Mouse (Mus musculus) hindbrain, embryonic 12.5 days (tissue): Measurements from ENCODE around the gene Gjb4. TPM values are rescaled to one million over a fixed set of nuclear protein-coding genes. Genes with fewer than 3 reads are reported as not detected.

Experiments used
- ATAC-seq: fragments of 200-750 bp; cut with Nextera tagmentation; 2 replicates; pipeline ENCODE4 v1.8.0; 2017; ENCODE audit warnings: moderate TSS enrichment; ENCODE audit not compliant: low FRiP score
- H3K27ac ChIP-seq: fragments of 300-500 bp; sonication (generic); 2 replicates; pipeline ENCODE4 v1.5.1; 2016; ENCODE audit warnings: mild to moderate bottlenecking
- H3K27me3 ChIP-seq: fragments of 300-500 bp; sonication (generic); 2 replicates; pipeline ENCODE4 v1.6.1; 2016; ENCODE audit warnings: mild to moderate bottlenecking
- H3K36me3 ChIP-seq: fragments of 300-500 bp; sonication (generic); 2 replicates; pipeline ENCODE4 v1.6.1; 2016; ENCODE audit warnings: mild to moderate bottlenecking
- H3K4me1 ChIP-seq: fragments of 300-500 bp; sonication (generic); 2 replicates; pipeline ENCODE4 v1.6.1; 2016
- H3K4me2 ChIP-seq: fragments of 300-500 bp; sonication (generic); replicated peaks from 2 replicates; pipeline ENCODE4 v1.6.1; 2016; ENCODE audit warnings: mild to moderate bottlenecking
- H3K4me3 ChIP-seq: fragments of 300-500 bp; sonication (generic); 2 replicates; pipeline ENCODE4 v1.5.1; 2016; ENCODE audit warnings: mild to moderate bottlenecking
- H3K9ac ChIP-seq: fragments of 300-500 bp; sonication (generic); 2 replicates; pipeline ENCODE4 v1.6.1; 2016; ENCODE audit warnings: mild to moderate bottlenecking, moderate library complexity
- H3K9me3 ChIP-seq: fragments of 300-500 bp; sonication (generic); replicated peaks from 2 replicates; pipeline ENCODE4 v1.6.1; 2016; ENCODE audit warnings: mild to moderate bottlenecking
- WGBS: fragments of 180-500 bp; shearing (Covaris S2); methylation state at CpG from one replicate; pipeline ENCODE4 v1.1.7; 2016; 5-methylcytosine and 5-hydroxymethylcytosine counted together
- polyA plus RNA-seq: library from polyadenylated mRNA; unstranded; fragments of >200 nt; fragmentation: Nextera tagmentation; extraction: Ambion mirVana; gene quantifications from 2 replicates; pipeline ENCODE4 v1.2.1, GENCODE M21; 2016

Gene Gjb4
- polyA plus RNA-seq, 1 experiment from 2014 or later: 0.19 TPM

GRCm38 (mm10) chr4:127323651-127324050, 30.2 kb downstream of the Gjb4 start:
- ATAC-seq: no peak
- Histone ChIP-seq H3K27ac (no peak overlapping the region), H3K36me3 (no peaks in the 10 kb centered on the region), H3K9ac (no peak overlapping the region), H3K4me2 (no peak overlapping the region), H3K27me3 (peaks cover 32% of the 10 kb centered on the region), H3K4me3 (no peak overlapping the region), H3K9me3 (0 out of 2 replicates have a peak, but pooled peaks cover 3% of the 10 kb centered on the region), H3K4me1 (no peaks in the 10 kb centered on the region)
- WGBS: 88% methylated on average over 3 of the region's 3 CpGs

- no peak overlapping the region for H3K4me2 ChIP-seq
- H3K9ac ChIP-seq: no peak overlapping the region
- H3K4me1 ChIP-seq: no peaks in the 10 kb centered on the region
- H3K9me3 ChIP-seq: 0 out of 2 replicates have a peak, but pooled peaks cover 3% of the 10 kb centered on the region
- no peak for ATAC-seq
- 4% methylated on average over 3 of the region's 3 CpGs for WGBS
- H3K27ac ChIP-seq: no peak overlapping the region
- no peak overlapping the region for H3K4me3 ChIP-seq
- H3K27me3 ChIP-seq: peaks cover 11% of the 10 kb centered on the region
- no peaks in the 10 kb centered on the region for H3K36me3 ChIP-seq
Measured at GRCm38 (mm10) chr4:127319613-127320012, 34.3 kb downstream of the Gjb4 start.

GRCm38 (mm10) chr4:127317143-127317542, 36.7 kb downstream of the Gjb4 start:
- no peak for ATAC-seq
- H3K27ac ChIP-seq: no peak overlapping the region
- no peak overlapping the region for H3K9ac ChIP-seq
- H3K4me2 ChIP-seq: no peak overlapping the region
- 61% methylated on average over 4 of the region's 4 CpGs for WGBS
- peaks cover 11% of the 10 kb centered on the region for H3K4me1 ChIP-seq
- no peaks in the 10 kb centered on the region for H3K36me3 ChIP-seq
- peaks cover 28% of the 10 kb centered on the region for H3K27me3 ChIP-seq
- no peaks in the 10 kb centered on the region for H3K9me3 ChIP-seq
- H3K4me3 ChIP-seq: no peak overlapping the region

- no peak overlapping the region for H3K9ac ChIP-seq
- H3K36me3 ChIP-seq: no peaks in the 10 kb centered on the region
- WGBS: 86% methylated on average over 8 of the region's 8 CpGs
- no peak for ATAC-seq
- H3K4me1 ChIP-seq: peaks cover 11% of the 10 kb centered on the region
- no peak overlapping the region for H3K4me2 ChIP-seq
- peaks cover 37% of the 10 kb centered on the region for H3K27me3 ChIP-seq
- no peak overlapping the region for H3K27ac ChIP-seq
- no peak overlapping the region for H3K4me3 ChIP-seq
- H3K9me3 ChIP-seq: no peaks in the 10 kb centered on the region
Measured at GRCm38 (mm10) chr4:127315753-127316152, 38.1 kb downstream of the Gjb4 start.

- Histone ChIP-seq H3K4me3 (peak overlapping the region; percentile 48; the same call in 1 of the 2 replicates), H3K9ac (no peak overlapping the region; the same call in 1 of the 2 replicates), H3K9me3 (no peaks in the 10 kb centered on the region), H3K4me2 (peak overlapping the region; percentile 93), H3K4me1 (peaks cover 11% of the 10 kb centered on the region), H3K36me3 (no peaks in the 10 kb centered on the region), H3K27me3 (peaks cover 37% of the 10 kb centered on the region), H3K27ac (no peak overlapping the region)
- ATAC-seq: no peak
- WGBS: 46% methylated on average over 9 of the region's 9 CpGs
Measured at GRCm38 (mm10) chr4:127314585-127314984, 39.3 kb downstream of the Gjb4 start.

GRCm38 (mm10) chr4:127313861-127314260, 40.0 kb downstream of the Gjb4 start, which contains the start of gene Gja4:
TSS of gene Gja4 (minus strand) at chr4:127314039.
- H3K27me3 ChIP-seq: peaks cover 37% of the 10 kb centered on the region
- ATAC-seq: peak; percentile 68
- H3K4me2 ChIP-seq: peak within 1 kb of the TSS; percentile 93
- H3K9me3 ChIP-seq: no peaks in the 10 kb centered on the region
- no peak within 1 kb of the TSS for H3K27ac ChIP-seq
- 0% methylated on average over 25 of the region's 25 CpGs for WGBS
- H3K4me3 ChIP-seq: peak within 1 kb of the TSS; percentile 48
- H3K4me1 ChIP-seq: peaks cover 11% of the 10 kb centered on the region
- peak within 1 kb of the TSS; percentile 65 for H3K9ac ChIP-seq
- H3K36me3 ChIP-seq: no peaks in the 10 kb centered on the region

GRCm38 (mm10) chr4:127312349-127312748, 41.5 kb downstream of the Gjb4 start:
- H3K27me3 ChIP-seq: peaks cover 37% of the 10 kb centered on the region
- H3K9ac ChIP-seq: no peak overlapping the region
- no peak for ATAC-seq
- no peaks in the 10 kb centered on the region for H3K36me3 ChIP-seq
- peaks cover 11% of the 10 kb centered on the region for H3K4me1 ChIP-seq
- WGBS: 64% methylated on average over 24 of the region's 24 CpGs
- no peak overlapping the region for H3K27ac ChIP-seq
- no peaks in the 10 kb centered on the region for H3K9me3 ChIP-seq
- H3K4me3 ChIP-seq: no peak overlapping the region
- H3K4me2 ChIP-seq: no peak overlapping the region

GRCm38 (mm10) chr4:127311561-127311960, 42.3 kb downstream of the Gjb4 start:
- Histone ChIP-seq H3K9me3 (no peaks in the 10 kb centered on the region), H3K4me3 (no peak overlapping the region), H3K4me2 (no peak overlapping the region), H3K9ac (no peak overlapping the region), H3K27me3 (peaks cover 37% of the 10 kb centered on the region), H3K27ac (no peak overlapping the region), H3K36me3 (no peaks in the 10 kb centered on the region), H3K4me1 (peaks cover 11% of the 10 kb centered on the region)
- WGBS: 61% methylated on average over 9 of the region's 9 CpGs
- no peak for ATAC-seq

GRCm38 (mm10) chr4:127306915-127307314, 47.0 kb downstream of the Gjb4 start:
- ATAC-seq: no peak
- 60% methylated on average over 2 of the region's 2 CpGs for WGBS
- H3K4me1 ChIP-seq: no peaks in the 10 kb centered on the region

GRCm38 (mm10) chr4:127303796-127304195, 50.1 kb downstream of the Gjb4 start:
- Histone ChIP-seq H3K27me3 (no peaks in the 10 kb centered on the region), H3K4me2 (no peak overlapping the region), H3K4me1 (no peaks in the 10 kb centered on the region), H3K36me3 (no peaks in the 10 kb centered on the region), H3K4me3 (no peak overlapping the region), H3K27ac (no peak overlapping the region), H3K9ac (no peak overlapping the region), H3K9me3 (no peaks in the 10 kb centered on the region)
- 83% methylated on average over 3 of the region's 3 CpGs for WGBS
- ATAC-seq: no peak

More at GRCm38 (mm10) chr4:127306915-127307314, 47.0 kb downstream of the Gjb4 start:
- no peaks in the 10 kb centered on the region for H3K36me3 ChIP-seq
- no peak overlapping the region for H3K4me2 ChIP-seq
- peaks cover 7% of the 10 kb centered on the region for H3K27me3 ChIP-seq
- H3K9me3 ChIP-seq: no peaks in the 10 kb centered on the region
- H3K27ac ChIP-seq: no peak overlapping the region
- no peak overlapping the region for H3K9ac ChIP-seq
- H3K4me3 ChIP-seq: no peak overlapping the region

Other genes with a start within 250 kb of the Gjb4 start
- 19.8 and 20.0 TPM in 2 replicates for gene Tmem35b, start 230.4 kb downstream of the Gjb4 start, polyA plus RNA-seq
- gene Dlgap3, start 184.9 kb downstream of the Gjb4 start, polyA plus RNA-seq: 12.5 and 13.3 TPM in 2 replicates
- 44.7 and 50.6 TPM in 2 replicates for gene Smim12, start 110.3 kb downstream of the Gjb4 start, polyA plus RNA-seq
- gene Gja4, start 40.0 kb downstream of the Gjb4 start, polyA plus RNA-seq: 13.9 and 15.2 TPM in 2 replicates
- 0.33 and 0.46 TPM in 2 replicates for gene Gjb3, start 23.2 kb downstream of the Gjb4 start, polyA plus RNA-seq
- gene Gjb5, start 4.1 kb upstream of the Gjb4 start, polyA plus RNA-seq: 0.30 and 0.44 TPM in 2 replicates